Mouse (Mus musculus) layer of hippocampus, adult 8-10 months (tissue): ENCODE data around the gene Pdpr. TPM values are rescaled to one million over a fixed set of nuclear protein-coding genes. Genes with fewer than 3 reads are reported as not detected.
"Not testable (repeated sequence)": the region's sequence is repeated elsewhere in the genome, so short reads cannot be mapped to it uniquely, and the experiment has no call there.

Experiments
- DNase-seq, 2 experiments: peaks; one replicate each; pipeline ENCODE4 v3.0.0; 2022; ENCODE audit warnings: low spot score in 2 of 2
- total RNA-seq, 4 experiments: library from RNA; stranded (reverse); gene quantifications; 2 replicates each; pipeline ENCODE4 v1.2.4; 2022

Gene Pdpr
- 10 to 100 TPM; 27.6 to 30.4 (median 29.8) TPM for total RNA-seq

DNA sequence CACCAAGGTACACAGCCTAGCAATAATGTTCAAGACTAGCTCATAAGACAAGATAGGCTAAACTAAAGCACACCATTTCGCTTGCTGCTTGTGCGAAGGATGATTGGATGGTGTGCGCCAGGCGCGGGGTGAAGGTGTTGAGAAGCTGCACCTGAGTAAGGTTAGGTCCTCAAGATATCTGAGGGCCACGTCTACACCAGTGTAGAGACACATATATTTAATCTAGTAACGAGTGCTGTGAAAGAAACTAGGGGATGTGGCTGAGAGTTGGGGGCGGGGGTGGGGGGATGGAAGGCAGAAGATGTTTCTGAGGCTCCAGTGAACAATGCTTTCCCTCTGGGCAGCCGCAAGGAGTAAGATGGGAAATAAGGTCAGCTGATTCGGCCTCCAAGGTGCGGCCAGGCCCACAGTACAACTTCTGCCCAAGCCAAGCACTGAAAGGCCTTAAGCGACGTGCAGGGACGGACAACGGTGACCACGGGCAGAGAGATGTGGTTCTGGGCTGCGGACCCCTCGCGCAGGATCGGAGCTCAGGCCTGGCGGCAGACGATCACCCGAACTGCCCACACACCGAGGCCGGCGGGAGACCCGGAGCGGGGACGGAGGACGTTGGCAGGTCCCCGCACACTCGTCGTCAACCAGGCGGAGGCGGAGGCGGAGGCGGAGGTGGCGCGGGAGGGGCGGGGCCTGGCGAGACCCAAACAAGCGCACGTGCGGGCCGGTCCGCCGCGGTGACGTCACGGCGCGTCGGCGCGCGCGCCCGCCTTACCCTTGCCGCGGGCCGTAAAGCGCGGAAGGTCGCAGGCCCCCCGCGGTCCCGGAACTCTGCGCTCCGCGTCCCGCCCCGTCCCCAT lies at the start of gene Pdpr:
Gene Pdpr (plus strand): TSS at position 766 of the 854 bp plus-strand sequence.
- peak; percentile 87 for DNase-seq

DNA sequence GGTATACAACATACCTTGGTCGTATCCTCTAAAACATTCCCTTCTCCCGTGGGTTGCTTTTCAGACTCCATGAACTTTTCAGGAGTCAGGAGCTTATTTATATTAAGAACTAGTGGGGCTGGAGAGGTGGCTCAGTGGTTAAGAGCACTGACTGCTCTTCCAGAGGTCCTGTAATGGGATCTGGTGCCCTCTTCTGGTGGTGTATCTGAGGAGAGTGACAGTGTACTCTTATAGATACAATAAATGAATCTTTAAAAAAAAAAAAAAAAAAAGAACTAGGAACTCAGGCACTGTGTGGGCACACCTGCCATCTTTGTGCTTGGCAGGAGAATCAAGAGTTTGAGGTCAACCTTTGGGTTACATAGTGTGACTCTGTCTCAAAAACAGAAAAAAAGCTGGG lies 45.7 kb upstream of the Pdpr start:
- DNase-seq = no peak

DNA sequence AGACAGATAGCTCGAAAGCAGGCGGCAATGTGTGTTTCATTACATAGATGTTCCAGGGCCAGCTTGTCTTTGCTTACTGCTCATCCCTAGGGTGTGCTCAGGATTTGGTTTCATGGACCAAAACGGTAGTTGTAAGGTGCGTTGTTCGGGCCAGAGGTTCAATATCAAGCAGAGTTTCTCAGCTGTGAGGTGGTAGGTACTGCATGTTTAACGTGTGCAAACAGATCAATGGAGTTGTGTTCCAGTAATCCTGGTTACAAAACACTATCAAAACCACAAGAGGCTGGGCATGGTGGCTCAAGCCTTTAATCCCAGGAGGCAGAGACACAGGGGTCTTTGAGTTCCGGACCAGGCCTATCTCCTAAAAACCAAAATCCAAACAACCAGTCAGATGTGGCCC lies 45.3 kb upstream of the Pdpr start:
- no peak for DNase-seq

DNA sequence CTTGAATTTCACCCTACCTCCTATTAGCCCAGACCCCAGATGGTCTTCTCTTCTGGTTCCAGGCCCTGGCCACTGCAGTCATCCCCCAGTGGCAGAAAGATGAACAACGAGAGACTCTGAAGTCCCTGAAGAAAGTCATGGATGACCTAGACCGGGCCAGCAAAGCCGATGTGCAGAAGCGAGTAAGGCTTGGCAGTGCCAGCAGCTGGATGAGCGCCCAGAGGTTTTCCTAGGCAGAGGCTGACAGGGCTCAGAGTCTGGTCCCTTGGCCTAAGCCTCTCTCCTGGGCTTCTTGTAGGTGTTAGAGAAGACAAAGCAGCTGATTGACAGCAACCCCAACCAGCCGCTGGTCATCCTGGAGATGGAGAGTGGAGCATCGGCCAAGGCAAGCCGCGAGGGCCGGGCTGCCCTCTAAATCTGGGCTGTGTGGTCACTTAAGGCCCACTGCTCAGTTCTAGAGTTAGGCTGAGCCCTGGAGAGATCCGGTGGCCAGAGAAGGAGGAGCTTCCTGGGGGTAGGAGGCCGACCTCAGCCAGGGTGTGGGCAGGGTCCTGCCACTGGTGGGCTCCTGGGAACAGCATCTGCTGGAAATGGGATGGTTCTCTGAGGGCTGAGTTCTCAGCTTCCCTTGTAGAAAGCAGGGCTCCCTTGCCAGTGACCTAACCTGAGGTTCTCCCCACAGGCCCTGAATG lies 40.5 kb upstream of the Pdpr start:
- DNase-seq = no peak

DNA sequence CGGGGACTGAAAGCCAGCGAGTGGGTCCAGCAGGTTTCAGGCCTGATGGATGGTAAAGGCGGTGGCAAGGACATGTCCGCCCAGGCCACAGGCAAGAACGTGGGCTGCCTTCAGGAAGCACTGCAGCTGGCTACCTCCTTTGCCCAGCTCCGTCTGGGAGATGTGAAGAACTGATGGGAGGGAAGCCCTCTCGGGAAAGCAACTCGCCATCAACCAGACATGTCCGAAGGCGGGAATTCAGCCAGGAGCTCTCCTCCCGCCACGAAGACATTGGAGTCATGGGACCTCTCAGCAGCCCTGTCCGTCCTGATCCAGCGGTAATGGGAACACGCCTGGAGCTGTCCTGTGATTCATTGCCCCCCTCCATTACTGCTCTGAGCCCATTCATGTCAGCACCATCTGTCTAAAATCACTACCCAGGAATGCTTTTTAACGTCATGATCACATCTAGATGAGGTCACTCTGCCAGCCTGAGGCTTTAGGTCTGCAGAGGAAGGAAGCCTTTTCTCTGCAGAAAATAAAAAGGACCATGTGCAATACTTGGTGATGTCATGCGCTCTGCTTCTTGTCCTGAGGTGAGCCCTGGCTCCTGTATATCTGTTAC lies 39.3 kb upstream of the Pdpr start:
- DNase-seq = no peak

DNA sequence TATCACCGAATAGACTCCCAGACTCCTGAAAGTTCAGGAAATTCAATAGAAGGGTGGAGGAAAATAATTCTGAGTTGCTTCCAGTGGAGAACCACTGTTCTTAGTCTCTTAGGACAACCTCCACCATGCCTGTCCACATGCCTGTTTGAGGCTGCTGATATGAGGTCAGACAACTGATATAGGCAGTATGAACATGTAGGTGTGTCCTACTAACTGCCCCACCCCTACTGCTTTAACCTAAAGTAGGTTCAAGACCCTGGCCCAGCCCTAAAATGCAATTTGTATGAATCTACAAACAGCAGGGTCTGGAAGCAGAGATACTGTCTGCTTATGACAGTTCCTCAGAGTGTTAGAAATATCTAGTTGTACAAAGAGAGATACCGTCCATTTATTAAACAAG lies 38.8 kb upstream of the Pdpr start:
- no peak for DNase-seq

DNA sequence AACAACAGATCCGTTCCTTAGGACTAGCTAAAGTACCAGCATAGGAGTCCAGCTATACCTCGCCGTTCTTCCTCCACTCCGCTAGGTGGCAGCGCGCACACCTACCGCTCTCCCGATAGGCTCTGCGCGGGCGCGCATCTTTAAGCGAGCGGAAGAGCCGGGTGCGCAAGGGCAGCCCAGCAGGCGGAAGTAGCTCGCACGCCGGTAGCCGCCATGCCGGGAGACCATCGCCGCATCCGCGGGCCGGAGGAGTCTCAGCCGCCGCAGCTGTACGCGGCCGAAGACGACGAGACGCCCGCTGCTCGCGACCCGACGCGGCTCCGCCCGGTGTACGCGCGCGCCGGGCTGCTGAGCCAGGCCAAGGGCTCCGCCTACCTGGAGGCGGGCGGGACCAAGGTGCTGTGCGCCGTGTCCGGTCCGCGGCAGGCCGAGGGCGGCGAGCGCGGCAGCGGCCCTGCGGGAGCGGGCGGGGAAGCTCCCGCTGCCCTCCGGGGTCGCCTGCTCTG lies 38.2 kb upstream of the Pdpr start, which contains the start of gene Exosc6:
Gene Exosc6 (plus strand): TSS at position 182 of the 506 bp plus-strand sequence.
- DNase-seq = peak; percentile 82 to 91

DNA sequence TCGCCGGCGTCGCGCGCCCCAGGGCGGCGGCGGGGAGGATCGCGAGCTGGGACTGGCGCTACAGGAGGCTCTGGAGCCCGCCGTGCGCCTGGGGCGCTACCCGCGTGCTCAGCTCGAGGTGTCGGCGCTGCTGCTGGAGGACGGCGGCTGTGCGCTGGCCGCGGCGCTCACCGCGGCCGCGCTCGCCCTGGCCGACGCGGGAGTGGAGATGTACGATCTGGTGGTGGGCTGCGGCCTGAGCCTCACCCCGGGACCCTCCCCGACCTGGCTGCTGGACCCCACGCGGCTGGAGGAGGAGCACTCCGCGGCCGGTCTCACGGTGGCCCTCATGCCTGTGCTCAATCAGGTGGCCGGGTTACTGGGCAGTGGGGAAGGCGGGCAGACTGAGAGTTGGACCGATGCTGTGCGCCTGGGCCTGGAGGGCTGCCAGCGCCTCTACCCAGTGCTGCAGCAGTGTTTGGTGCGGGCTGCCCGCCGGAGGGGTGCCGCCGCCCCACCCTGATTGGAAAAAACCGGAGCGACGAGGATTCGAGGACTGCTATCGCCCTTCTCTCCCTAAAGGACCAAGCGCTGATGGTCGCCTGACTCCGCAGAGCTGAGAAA lies 37.6 kb upstream of the Pdpr start:
- peak in 1 of 2 experiments; percentile 34 for DNase-seq

DNA sequence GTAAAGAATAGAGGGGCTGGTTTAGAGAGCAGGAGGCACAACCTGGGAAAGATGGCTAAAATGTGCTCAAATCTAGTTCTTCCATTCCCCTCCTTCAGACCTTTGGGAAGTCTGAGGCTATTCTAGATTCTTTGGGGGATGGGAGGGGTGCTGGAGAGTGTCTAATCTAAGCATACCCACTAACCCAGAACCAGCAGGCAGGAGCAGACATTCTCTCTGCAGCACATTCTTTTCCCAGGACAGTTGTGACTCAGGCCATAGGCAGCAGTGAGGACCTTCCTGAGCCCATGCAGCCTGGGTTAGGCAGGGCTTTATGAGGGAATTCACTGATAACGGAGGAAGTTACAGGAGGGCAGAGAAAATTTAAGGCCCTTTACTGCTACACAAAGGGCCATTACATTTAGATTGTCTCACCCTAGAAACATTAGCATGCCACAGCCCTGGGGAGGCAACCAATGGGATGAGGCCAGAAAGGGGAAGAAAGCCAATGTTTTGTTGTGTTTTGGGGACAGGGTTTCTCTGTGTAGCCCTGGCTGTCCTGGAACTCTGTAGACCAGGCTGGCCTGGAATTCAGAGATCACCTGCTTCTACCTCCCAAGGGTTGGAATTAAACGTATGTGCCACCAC lies 35.4 kb upstream of the Pdpr start:
- DNase-seq = no peak

DNA sequence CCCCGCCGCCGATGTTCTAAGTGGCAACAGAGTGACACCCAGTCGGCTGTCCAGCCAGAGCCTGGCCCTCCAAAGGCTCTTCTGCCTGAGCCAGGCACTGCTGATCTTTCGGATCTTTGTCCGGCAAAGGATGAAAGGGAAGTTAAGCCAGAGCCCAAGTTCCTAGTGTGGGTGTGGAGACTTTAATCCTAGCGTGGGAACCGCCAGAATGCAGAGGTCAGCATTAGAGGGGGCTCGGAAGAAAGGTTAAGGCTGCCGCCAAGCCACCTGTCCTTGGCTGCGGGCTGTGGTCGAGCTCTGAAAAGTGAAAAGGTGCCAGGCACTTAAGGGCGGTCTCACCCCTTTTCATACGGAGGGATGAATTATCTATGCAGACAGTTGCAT lies 32.8 kb upstream of the Pdpr start:
- DNase-seq = no peak

DNA sequence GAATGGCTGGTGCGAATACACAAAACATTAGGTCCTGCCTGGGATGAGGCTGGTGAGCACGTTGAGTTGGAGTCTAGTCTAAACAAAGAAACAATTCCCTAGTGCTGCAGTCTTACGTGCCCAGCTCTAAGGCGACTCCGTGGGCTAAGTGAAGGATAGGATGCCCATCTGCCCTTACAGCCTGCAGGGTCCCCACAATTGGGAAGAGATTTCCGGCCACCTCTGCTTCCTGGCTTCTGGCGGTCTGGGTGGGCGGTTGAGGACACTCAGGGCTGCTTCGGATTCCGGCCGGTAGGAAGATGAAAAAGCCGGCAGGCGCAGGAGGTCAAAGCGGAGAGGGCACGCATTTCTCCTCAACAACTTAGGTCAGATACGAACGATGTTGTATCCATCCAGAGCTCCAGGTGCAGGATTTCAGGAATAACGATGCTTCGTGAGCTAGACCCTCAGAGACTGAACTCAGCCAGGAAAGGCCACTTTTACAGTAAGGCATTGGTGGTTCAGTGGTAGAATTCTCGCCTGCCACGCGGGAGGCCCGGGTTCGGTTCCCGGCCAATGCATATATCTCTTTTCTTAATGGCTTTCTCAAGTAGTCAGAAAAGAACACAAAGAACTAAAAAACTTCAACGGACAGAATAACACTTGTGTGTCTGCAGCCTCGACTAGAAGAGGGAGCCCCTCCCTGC lies 32.2 kb upstream of the Pdpr start:
- DNase-seq = peak; percentile 87 to 96

DNA sequence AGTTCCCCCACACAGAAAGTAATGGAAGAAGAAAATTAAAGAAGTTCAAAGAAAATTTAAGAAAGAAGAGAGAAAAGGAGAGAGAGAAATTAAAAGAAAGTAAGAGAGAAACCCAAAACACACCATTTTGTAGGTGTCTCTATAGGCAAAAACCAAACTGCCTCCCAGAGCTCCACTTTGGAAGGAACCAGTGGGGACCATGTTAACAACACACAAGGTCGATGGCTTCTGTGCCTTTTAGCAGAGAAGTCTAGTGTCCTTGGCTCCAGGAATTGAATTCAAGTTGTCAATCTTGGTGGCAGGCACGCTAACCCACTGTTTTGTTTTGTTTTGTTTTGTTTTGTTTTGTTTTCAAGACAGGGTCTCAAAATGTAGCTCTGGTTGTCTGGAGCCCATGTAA lies 31.5 kb upstream of the Pdpr start:
- DNase-seq = no peak

DNA sequence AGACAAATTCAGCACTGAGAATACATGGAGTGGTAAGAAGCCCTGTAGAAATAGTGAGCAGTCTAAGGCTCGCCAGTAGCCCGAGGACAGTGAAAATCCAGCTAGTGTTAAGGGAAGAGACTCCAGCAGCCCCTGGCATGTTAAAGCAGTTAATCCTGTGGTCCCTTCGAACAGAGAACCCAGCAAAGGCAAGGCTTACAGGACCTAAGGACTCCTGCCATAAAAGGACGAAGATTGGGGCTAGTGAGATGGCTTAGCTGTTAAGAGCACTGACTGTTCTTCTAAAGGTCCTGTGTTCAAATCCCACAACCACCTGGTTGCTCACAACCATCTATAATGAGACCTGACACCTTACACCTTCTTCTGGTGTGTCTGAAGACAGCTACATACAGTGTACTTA lies 28.1 kb upstream of the Pdpr start:
- no peak for DNase-seq

DNA sequence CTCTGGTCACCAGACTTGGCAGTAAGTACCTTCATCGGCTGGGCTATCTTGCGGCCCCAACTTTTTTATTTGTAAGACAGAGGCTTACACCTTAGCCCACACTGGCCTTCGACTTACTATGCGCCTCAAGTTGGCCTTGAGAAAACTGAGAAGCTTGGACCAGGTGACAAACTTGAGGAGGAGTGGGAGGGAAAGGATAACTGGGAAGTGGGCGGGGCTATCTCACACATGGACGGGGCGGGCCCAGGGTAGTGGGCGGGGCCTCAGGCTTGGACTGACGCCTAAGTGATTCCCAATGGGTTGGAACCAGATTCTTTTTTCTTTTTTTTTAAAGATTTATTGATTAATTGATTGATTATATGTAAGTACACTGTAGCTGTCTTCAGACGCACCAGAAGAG lies 27.0 kb upstream of the Pdpr start:
- DNase-seq = no peak

DNA sequence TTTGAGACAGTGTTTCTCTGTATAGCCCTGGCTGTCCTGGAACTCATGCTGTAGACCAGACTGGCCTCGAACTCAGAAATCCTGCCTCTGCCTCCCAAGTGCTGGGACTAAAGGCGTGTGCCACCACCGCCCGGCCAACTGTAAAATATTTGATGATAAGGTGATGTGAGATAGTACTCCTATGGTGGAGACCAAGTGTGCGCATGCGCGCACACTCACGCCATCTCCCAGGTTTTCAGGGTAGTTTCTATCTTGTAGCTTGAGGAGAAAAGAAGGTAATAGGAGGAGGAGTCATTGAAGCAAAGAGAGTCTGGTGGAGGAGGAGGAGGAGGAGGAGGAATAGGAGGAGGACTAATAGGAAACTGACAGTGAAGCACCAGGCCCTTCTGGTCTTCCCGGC lies 25.8 kb upstream of the Pdpr start:
- DNase-seq = not testable (repeated sequence)

DNA sequence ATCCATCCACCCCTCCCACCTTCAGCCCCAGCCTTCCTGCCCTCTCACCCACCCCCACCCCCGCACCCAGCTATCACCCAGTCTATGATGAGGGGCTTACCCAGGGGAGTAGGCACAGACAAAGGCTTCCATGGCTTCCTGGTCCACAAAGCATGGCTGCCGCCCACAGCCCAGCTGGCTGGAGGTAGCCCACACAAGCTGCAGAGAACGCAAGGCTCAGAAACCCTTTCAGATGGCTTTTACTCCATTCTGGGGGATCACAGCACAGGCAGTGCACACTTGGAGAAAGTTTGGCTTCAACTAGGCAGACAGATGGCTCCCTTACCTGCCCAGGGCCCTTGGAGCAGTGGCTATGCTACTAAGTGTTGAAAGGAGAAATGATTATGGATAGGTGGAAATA lies 18.5 kb upstream of the Pdpr start:
- DNase-seq = peak; percentile 70 to 79

DNA sequence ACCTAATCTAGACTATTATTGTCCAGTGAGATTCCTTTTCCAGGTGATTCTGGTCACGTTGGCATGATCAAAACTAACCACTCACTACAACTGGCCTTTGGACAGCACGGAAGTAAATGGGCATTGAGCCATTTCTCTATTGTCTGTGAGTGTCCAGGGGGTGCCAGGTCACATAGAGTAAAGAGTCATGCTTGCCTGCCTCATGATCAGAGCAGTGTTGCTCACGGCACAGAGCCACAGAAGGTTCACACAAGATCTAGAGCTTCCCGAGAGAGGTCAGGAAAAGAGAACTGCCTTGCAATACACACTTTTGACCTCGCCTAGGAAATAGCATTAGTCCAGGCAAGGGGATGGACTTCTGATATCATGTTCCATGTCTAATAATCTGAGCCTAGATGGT lies 15.0 kb upstream of the Pdpr start:
- DNase-seq = no peak

DNA sequence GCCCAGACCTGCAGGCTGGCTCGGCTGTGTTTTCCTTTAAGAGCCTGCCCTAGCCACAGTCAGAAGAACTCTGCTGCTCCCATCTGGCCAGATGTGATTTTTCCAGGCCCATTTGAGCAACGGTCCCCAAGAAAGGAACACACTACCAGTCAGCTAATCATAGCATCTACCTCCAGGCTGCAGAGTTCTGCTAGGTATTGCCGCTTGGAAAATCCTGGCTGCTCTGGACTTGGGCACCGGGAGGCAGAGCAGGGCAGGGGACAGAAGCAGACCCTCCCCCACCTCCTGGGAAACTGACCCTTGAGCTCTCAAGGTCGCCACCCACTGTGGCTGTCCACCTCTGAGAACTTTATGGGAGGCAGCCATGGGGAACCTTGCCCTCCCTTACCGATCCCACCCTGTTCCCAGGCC lies 14.6 kb upstream of the Pdpr start:
- no peak for DNase-seq

DNA sequence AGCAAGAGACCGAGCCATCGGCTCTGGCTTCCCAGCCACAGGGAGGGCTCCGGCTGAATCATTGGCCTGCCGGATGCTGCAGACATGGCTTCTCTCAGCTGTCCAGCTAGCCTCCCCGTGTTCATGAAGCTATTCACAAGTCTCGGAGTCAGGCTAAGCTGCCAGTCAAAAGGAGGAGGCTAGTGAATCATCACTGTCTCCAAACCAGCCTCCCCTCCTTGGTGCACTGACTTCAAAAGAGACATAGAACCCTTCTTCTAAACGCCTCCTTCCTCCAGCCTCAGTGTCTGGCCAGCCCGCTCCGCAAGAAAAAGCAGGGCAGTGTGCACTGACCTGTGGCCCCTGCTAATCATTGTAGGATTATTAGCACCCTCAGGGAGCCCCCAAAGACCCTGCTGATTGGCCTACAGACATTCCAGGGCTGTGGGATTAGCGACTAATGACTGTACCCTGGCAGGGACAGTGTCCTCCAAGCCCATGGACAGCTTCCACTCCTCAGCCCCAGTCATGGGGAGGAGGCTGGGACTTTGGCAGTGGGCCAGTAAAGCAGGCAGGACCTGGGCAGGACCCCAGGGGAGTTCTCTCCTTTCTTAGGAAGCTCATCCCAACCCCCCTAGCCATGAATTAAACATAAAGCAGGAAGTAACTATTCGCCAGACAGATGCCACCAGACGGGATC lies 12.7 kb upstream of the Pdpr start:
- no peak for DNase-seq

DNA sequence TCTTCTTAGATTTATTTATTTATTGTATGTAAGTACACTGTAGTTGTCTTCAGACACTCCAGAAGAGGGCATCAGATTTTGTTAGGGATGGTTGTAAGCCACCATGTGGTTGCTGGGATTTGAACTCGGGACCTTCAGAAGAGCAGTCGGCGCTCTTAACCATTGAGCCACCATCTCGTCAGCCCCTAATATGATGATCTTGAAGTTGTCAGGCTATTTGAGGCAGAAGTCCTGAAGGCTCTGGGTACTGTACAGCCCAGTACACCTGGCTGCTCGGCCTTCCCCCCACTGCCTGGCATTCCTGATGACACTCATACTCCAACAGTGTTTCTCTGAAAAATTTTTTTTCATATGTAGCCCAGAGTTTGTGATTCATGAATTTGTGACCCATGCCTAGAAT lies 10.5 kb upstream of the Pdpr start:
- DNase-seq = not testable (repeated sequence)
